Mouse (Mus musculus): ENCODE data around the gene Hes2. TPM values are rescaled to one million over a fixed set of nuclear protein-coding genes. Genes with fewer than 3 reads are reported as not detected.

The Hes2 gene
- polyA plus RNA-seq, 1 experiment from 2014 or later: 0.68 TPM

DNA sequence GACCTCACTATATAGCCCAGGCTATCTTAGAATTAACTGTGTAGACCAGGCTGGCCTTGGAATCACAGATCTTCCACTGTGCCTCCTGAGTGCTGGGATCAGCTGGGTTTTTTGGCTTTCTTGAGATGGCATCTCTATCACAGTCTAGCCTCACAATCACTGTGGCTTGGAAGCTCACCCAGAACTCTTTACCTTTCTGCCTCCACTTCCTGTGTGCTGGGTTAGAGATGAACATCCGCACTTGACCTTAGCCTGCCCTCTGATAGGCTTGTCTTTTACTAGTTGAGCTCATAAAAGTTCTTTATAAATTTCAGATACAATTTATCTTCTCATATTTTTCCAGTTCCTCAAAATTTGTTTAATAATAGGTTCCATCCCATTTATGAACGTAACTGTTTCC is 30.0 kb downstream of the Hes2 start:
- no peak overlapping the region for H3K4me3 ChIP-seq (ENCODE audit: low read length)
- H3K27ac ChIP-seq (ENCODE audit: low read length): no peak overlapping the region
- no peaks in the 10 kb centered on the region for H3K36me3 ChIP-seq (ENCODE audit: control insufficient read depth, insufficient read depth, low read length)
- peaks cover 19% of the 10 kb centered on the region for H3K4me1 ChIP-seq (ENCODE audit: control insufficient read depth, insufficient read depth, low read length)
- no peaks in the 10 kb centered on the region for H3K27me3 ChIP-seq (replicated peaks; ENCODE audit: control insufficient read depth, insufficient read depth, low read length)
- no peaks in the 10 kb centered on the region for H3K9me3 ChIP-seq (ENCODE audit: control insufficient read depth, low read length)
- H3K9ac ChIP-seq (ENCODE audit: low read depth, low read length): no peak overlapping the region
- ATAC-seq: no peak
- WGBS: 92% methylated on average over 2 of the region's 2 CpGs
- H3K4me2 ChIP-seq (ENCODE audit: low read depth, low read length): no peak overlapping the region

- 84% methylated on average over 6 of the region's 6 CpGs for WGBS
- no peaks in the 10 kb centered on the region for H3K36me3 ChIP-seq (ENCODE audit: control insufficient read depth, insufficient read depth, low read length)
Observed at GRCm38 (mm10) chr4:152189071-152189470, 30.4 kb downstream of the Hes2 start.

DNA sequence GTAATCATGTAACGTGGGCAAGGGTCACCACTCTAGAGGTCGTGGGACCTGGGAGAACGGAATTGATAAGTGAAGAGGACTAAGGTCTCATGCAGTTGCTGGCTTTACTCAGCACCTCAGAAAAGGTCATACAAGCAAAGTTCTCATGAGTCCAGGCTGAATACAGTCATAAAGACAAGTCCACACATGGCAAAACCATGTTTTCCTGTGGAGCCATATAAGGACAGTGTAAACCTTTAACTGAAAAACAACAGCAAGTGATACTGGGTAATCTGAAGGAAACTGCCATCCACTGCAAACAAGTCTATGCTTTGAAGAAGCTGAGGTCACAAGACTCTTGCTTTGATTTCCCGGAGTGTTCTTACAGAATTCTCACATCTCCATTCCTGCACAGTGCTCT is 31.0 kb downstream of the Hes2 start:
- no peak for ATAC-seq
- no peaks in the 10 kb centered on the region for H3K9me3 ChIP-seq (ENCODE audit: control insufficient read depth, low read length)
- no peak overlapping the region for H3K27ac ChIP-seq (ENCODE audit: low read length)
- no peaks in the 10 kb centered on the region for H3K27me3 ChIP-seq (replicated peaks; ENCODE audit: control insufficient read depth, insufficient read depth, low read length)
- no peaks in the 10 kb centered on the region for H3K36me3 ChIP-seq (ENCODE audit: control insufficient read depth, insufficient read depth, low read length)
- 80% methylated on average over 4 of the region's 4 CpGs for WGBS
- peaks cover 19% of the 10 kb centered on the region for H3K4me1 ChIP-seq (ENCODE audit: control insufficient read depth, insufficient read depth, low read length)
- no peak overlapping the region for H3K9ac ChIP-seq (ENCODE audit: low read depth, low read length)
- H3K4me3 ChIP-seq (ENCODE audit: low read length): no peak overlapping the region
- H3K4me2 ChIP-seq (ENCODE audit: low read depth, low read length): no peak overlapping the region

More at GRCm38 (mm10) chr4:152189071-152189470, 30.4 kb downstream of the Hes2 start:
- H3K4me2 ChIP-seq (ENCODE audit: low read depth, low read length): no peak overlapping the region
- H3K4me3 ChIP-seq (ENCODE audit: low read length): no peak overlapping the region
- no peaks in the 10 kb centered on the region for H3K27me3 ChIP-seq (replicated peaks; ENCODE audit: control insufficient read depth, insufficient read depth, low read length)
- peaks cover 19% of the 10 kb centered on the region for H3K4me1 ChIP-seq (ENCODE audit: control insufficient read depth, insufficient read depth, low read length)
- no peak overlapping the region for H3K9ac ChIP-seq (ENCODE audit: low read depth, low read length)
- H3K9me3 ChIP-seq (ENCODE audit: control insufficient read depth, low read length): no peaks in the 10 kb centered on the region
- no peak overlapping the region for H3K27ac ChIP-seq (ENCODE audit: low read length)
- no peak for ATAC-seq

GRCm38 (mm10) chr4:152190096-152190653 is 31.5 kb downstream of the Hes2 start:
- Histone ChIP-seq H3K27ac (ENCODE audit: low read length) (no peak overlapping the region), H3K9ac (ENCODE audit: low read depth, low read length) (no peak overlapping the region), H3K36me3 (ENCODE audit: control insufficient read depth, insufficient read depth, low read length) (no peaks in the 10 kb centered on the region), H3K4me3 (ENCODE audit: low read length) (no peak overlapping the region), H3K4me2 (ENCODE audit: low read depth, low read length) (no peak overlapping the region), H3K9me3 (ENCODE audit: control insufficient read depth, low read length) (no peaks in the 10 kb centered on the region), H3K4me1 (ENCODE audit: control insufficient read depth, insufficient read depth, low read length) (peaks cover 17% of the 10 kb centered on the region), H3K27me3 (replicated peaks; ENCODE audit: control insufficient read depth, insufficient read depth, low read length) (no peaks in the 10 kb centered on the region)
- no peak for ATAC-seq
- 73% methylated on average over 11 of the region's 11 CpGs for WGBS

- H3K27me3 ChIP-seq (replicated peaks; ENCODE audit: control insufficient read depth, insufficient read depth, low read length): no peaks in the 10 kb centered on the region
- no peak overlapping the region for H3K27ac ChIP-seq (ENCODE audit: low read length)
- WGBS: 77% methylated on average over 5 of the region's 5 CpGs
- no peak overlapping the region for H3K9ac ChIP-seq (ENCODE audit: low read depth, low read length)
- no peak for ATAC-seq
- no peaks in the 10 kb centered on the region for H3K9me3 ChIP-seq (ENCODE audit: control insufficient read depth, low read length)
- no peaks in the 10 kb centered on the region for H3K36me3 ChIP-seq (ENCODE audit: control insufficient read depth, insufficient read depth, low read length)
- H3K4me1 ChIP-seq (ENCODE audit: control insufficient read depth, insufficient read depth, low read length): peaks cover 12% of the 10 kb centered on the region
- H3K4me3 ChIP-seq (ENCODE audit: low read length): no peak overlapping the region
- H3K4me2 ChIP-seq (ENCODE audit: low read depth, low read length): no peak overlapping the region
Observed at GRCm38 (mm10) chr4:152190701-152191100, 32.0 kb downstream of the Hes2 start.

DNA sequence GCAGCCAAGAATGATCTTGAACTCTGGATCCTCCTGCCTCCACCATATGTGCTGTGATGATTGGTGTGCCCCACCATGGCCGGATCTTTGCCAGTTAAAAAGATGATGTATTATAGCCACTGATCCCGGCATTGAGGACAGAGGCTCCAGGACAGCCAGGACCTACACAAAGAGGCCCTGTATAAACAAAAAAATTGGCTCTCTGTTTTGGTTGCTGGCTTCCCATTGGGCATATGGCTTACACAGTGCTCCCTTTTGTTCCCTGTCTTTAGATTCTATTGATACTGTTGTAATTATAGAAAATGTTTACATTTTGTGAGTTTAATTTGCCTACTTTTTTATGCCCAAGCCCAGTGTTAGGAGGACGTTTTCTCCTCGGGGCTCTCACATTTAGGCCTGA is 33.9 kb downstream of the Hes2 start:
- no peak for ATAC-seq
- Histone ChIP-seq H3K9me3 (ENCODE audit: control insufficient read depth, low read length) (no peaks in the 10 kb centered on the region), H3K4me3 (ENCODE audit: low read length) (no peak overlapping the region), H3K4me1 (ENCODE audit: control insufficient read depth, insufficient read depth, low read length) (no peaks in the 10 kb centered on the region; the same call in 1 of the 2 replicates), H3K36me3 (ENCODE audit: control insufficient read depth, insufficient read depth, low read length) (no peaks in the 10 kb centered on the region), H3K4me2 (ENCODE audit: low read depth, low read length) (no peak overlapping the region), H3K27ac (ENCODE audit: low read length) (no peak overlapping the region), H3K27me3 (replicated peaks; ENCODE audit: control insufficient read depth, insufficient read depth, low read length) (no peaks in the 10 kb centered on the region), H3K9ac (ENCODE audit: low read depth, low read length) (no peak overlapping the region)
- 61% methylated on average over 4 of the region's 4 CpGs for WGBS

- no peak for ATAC-seq
- Histone ChIP-seq H3K27me3 (replicated peaks; ENCODE audit: control insufficient read depth, insufficient read depth, low read length) (no peaks in the 10 kb centered on the region), H3K4me1 (ENCODE audit: control insufficient read depth, insufficient read depth, low read length) (peaks cover under 1% of the 10 kb centered on the region), H3K9me3 (ENCODE audit: control insufficient read depth, low read length) (no peaks in the 10 kb centered on the region), H3K4me3 (ENCODE audit: low read length) (no peak overlapping the region), H3K9ac (ENCODE audit: low read depth, low read length) (no peak overlapping the region), H3K36me3 (ENCODE audit: control insufficient read depth, insufficient read depth, low read length) (no peaks in the 10 kb centered on the region), H3K4me2 (ENCODE audit: low read depth, low read length) (no peak overlapping the region), H3K27ac (ENCODE audit: low read length) (no peak overlapping the region)
- WGBS: 77% methylated on average over 3 of the region's 3 CpGs
Observed at GRCm38 (mm10) chr4:152194476-152195175, 36.0 kb downstream of the Hes2 start.

GRCm38 (mm10) chr4:152196276-152196675 is 37.6 kb downstream of the Hes2 start:
- Histone ChIP-seq H3K27ac (ENCODE audit: low read length) (no peak overlapping the region), H3K4me1 (ENCODE audit: control insufficient read depth, insufficient read depth, low read length) (peaks cover 13% of the 10 kb centered on the region), H3K4me3 (ENCODE audit: low read length) (no peak overlapping the region), H3K9me3 (ENCODE audit: control insufficient read depth, low read length) (no peaks in the 10 kb centered on the region), H3K4me2 (ENCODE audit: low read depth, low read length) (no peak overlapping the region), H3K36me3 (ENCODE audit: control insufficient read depth, insufficient read depth, low read length) (no peaks in the 10 kb centered on the region), H3K27me3 (replicated peaks; ENCODE audit: control insufficient read depth, insufficient read depth, low read length) (no peaks in the 10 kb centered on the region), H3K9ac (ENCODE audit: low read depth, low read length) (no peak overlapping the region)
- WGBS: 89% methylated on average over 8 of the region's 9 CpGs
- ATAC-seq: no peak

DNA sequence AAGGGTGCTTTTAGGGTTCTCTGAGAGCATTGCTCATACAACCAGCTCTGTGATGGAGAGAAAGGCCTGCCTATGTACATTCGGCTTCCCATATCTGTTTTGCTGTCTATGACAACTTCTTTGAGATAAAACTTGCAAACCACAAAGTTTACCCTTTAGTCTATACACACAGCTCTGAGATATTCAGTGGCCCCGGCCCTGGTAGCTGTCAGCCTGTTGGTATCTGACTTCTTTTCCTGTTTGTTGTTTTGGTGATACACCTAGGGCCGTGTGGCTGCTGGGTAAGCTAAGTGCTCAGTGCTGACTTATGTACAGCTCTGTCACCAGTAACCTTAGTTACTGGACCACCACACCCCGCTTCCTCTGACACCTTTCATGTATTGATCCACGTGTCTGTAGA is 38.9 kb downstream of the Hes2 start:
- WGBS: 64% methylated on average over 5 of the region's 5 CpGs
- no peaks in the 10 kb centered on the region for H3K9me3 ChIP-seq (ENCODE audit: control insufficient read depth, low read length)
- H3K4me3 ChIP-seq (ENCODE audit: low read length): no peak overlapping the region
- no peak overlapping the region for H3K27ac ChIP-seq (ENCODE audit: low read length)
- H3K9ac ChIP-seq (ENCODE audit: low read depth, low read length): no peak overlapping the region
- no peaks in the 10 kb centered on the region for H3K36me3 ChIP-seq (ENCODE audit: control insufficient read depth, insufficient read depth, low read length)
- no peaks in the 10 kb centered on the region for H3K27me3 ChIP-seq (replicated peaks; ENCODE audit: control insufficient read depth, insufficient read depth, low read length)
- no peak for ATAC-seq
- H3K4me1 ChIP-seq (ENCODE audit: control insufficient read depth, insufficient read depth, low read length): peaks cover 19% of the 10 kb centered on the region
- no peak overlapping the region for H3K4me2 ChIP-seq (ENCODE audit: low read depth, low read length)

- 50% methylated on average over 1 of the region's 1 CpGs for WGBS
- ATAC-seq: peak; percentile 77
Observed at GRCm38 (mm10) chr4:152199617-152200016, 41.0 kb downstream of the Hes2 start.

More at GRCm38 (mm10) chr4:152199617-152200016, 41.0 kb downstream of the Hes2 start:
- Histone ChIP-seq H3K27me3 (replicated peaks; ENCODE audit: control insufficient read depth, insufficient read depth, low read length) (no peaks in the 10 kb centered on the region), H3K4me1 (ENCODE audit: control insufficient read depth, insufficient read depth, low read length) (peaks cover 24% of the 10 kb centered on the region), H3K27ac (ENCODE audit: low read length) (no peak overlapping the region), H3K9ac (ENCODE audit: low read depth, low read length) (no peak overlapping the region), H3K4me3 (ENCODE audit: low read length) (no peak overlapping the region), H3K4me2 (ENCODE audit: low read depth, low read length) (no peak overlapping the region), H3K9me3 (ENCODE audit: control insufficient read depth, low read length) (no peaks in the 10 kb centered on the region), H3K36me3 (ENCODE audit: control insufficient read depth, insufficient read depth, low read length) (no peaks in the 10 kb centered on the region)

All from intestine, embryonic 16.5 days (tissue).